Comparison of ENCODE assay signal across 19 mouse cellular contexts in the genomic region with DNA sequence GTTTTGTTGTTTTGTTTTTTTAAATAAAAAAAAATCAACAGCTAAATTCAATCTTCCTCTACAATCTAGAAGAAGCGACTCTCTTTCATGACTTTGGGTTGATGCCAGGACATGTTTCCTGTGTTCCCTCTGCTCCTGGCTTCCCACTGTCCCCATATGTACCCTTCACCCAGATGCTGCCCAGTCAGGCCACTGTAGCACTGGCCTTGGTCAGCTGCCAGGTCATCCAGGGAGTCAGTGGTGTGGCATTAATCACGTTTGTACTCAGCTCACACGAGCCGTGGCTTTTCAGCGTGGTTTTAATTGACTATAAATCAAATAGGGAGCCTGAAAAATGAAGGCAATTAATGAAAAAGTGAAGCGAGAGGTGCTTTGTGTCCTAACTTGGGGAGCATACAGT.
DNase-seq lines count a peak whose midpoint lies in the region; ATAC-seq and TF ChIP-seq lines count a peak whose summit lies in the region.
"Had no signal": no experiment of that assay in that cellular context is flagged by ENCODE, and none has a peak within 500 bp of the region (broad histone marks: within the 10 kb centered on the region; RNA-seq: fewer than 3 reads in every experiment).

No protein-coding gene starts in this region.

- TF ChIP-seq CTCF in lung, adult 2 months (IDR thresholded peaks at IDR 0.05; ENCODE audit: insufficient read depth, low read length): no peak

- no peaks in the 10 kb centered on the region for H3K9me3 ChIP-seq in heart, embryonic 12.5 days (replicated peaks)
- H3K9me3 ChIP-seq: embryonic facial prominence, embryonic 13.5 days; forebrain, embryonic 13.5 days; intestine, embryonic 15.5 days; limb, embryonic 13.5 days; neural tube, embryonic 12.5 days had no signal

- intact Hi-C loops in heart, postnatal 14 days (cut with DNase I): no loop called here

- WGBS in heart, embryonic 12.5 days: 68% methylated on average over 6 of the region's 6 CpGs
- WGBS in lung, adult 2 months: 41% methylated on average over 6 of the region's 6 CpGs

- H3K4me3 ChIP-seq in heart, embryonic 12.5 days: no peak overlapping the region
- H3K4me3 ChIP-seq in lung, adult 2 months (replicated peaks; ENCODE audit: extremely low read depth, low read depth, low read length): no peak overlapping the region
- H3K4me3 ChIP-seq: embryonic facial prominence, embryonic 13.5 days; forebrain, embryonic 13.5 days; intestine, embryonic 15.5 days; limb, embryonic 13.5 days; neural tube, embryonic 12.5 days had no signal

- H3K4me2 ChIP-seq in heart, embryonic 12.5 days: no peak overlapping the region
- H3K4me2 ChIP-seq: embryonic facial prominence, embryonic 13.5 days; forebrain, embryonic 13.5 days; intestine, embryonic 15.5 days; limb, embryonic 13.5 days; neural tube, embryonic 12.5 days had no signal

- TF ChIP-seq POLR2A in lung, adult 2 months (IDR thresholded peaks at IDR 0.05; ENCODE audit: borderline replicate concordance, extremely low read depth, low read depth, low read length): no peak

- DNase-seq in heart, postnatal 14 days: peak; percentile 4 to 20
- peak; percentile 15 for DNase-seq in lung, postnatal 10 days
- DNase-seq in lung, adult 2 months: no peak
- DNase-seq in adrenal gland, postnatal 14 days: peak; percentile 61
- peak; percentile 30 to 48 for DNase-seq in kidney, postnatal 36 days
- DNase-seq: cerebellum, adult 9-10 months; gastrocnemius, postnatal 14 days; liver, postnatal 0 days; midbrain, embryonic 14.5 days; right cerebral cortex, adult 18-20 months had no signal

- no peaks in the 10 kb centered on the region for H3K27me3 ChIP-seq in heart, embryonic 12.5 days (replicated peaks)
- H3K27me3 ChIP-seq: CH12.LX; embryonic facial prominence, embryonic 13.5 days; forebrain, embryonic 13.5 days; intestine, embryonic 15.5 days; limb, embryonic 13.5 days; neural tube, embryonic 12.5 days; Patski had no signal

- H3K27ac ChIP-seq in heart, embryonic 12.5 days (ENCODE audit: poor library complexity, severe bottlenecking): no peak overlapping the region
- H3K27ac ChIP-seq: embryonic facial prominence, embryonic 13.5 days; forebrain, embryonic 13.5 days; intestine, embryonic 15.5 days; limb, embryonic 13.5 days; neural tube, embryonic 12.5 days had no signal

- no peak for ATAC-seq in heart, embryonic 12.5 days (ENCODE audit: insufficient number of reproducible peaks, low FRiP score)
- ATAC-seq in activated CD4-positive, CD25-positive, alpha-beta regulatory T cell, adult 4 months: no peak
- ATAC-seq: forebrain, embryonic 13.5 days; intestine, embryonic 15.5 days; liver, postnatal 0 days; Patski had no signal

- peaks cover 8% of the 10 kb centered on the region for H3K4me1 ChIP-seq in heart, embryonic 12.5 days (replicated peaks)
- no peaks in the 10 kb centered on the region for H3K4me1 ChIP-seq in lung, adult 2 months (ENCODE audit: control insufficient read depth, insufficient read depth, low read length)

- no peak overlapping the region for H3K9ac ChIP-seq in heart, embryonic 12.5 days
- H3K9ac ChIP-seq: embryonic facial prominence, embryonic 13.5 days; forebrain, embryonic 13.5 days; intestine, embryonic 15.5 days; limb, embryonic 13.5 days; liver, postnatal 0 days; neural tube, embryonic 12.5 days had no signal

- no peaks in the 10 kb centered on the region for H3K36me3 ChIP-seq in heart, embryonic 12.5 days
- H3K36me3 ChIP-seq: embryonic facial prominence, embryonic 13.5 days; intestine, embryonic 15.5 days; limb, embryonic 13.5 days; neural tube, embryonic 12.5 days had no signal
